Mouse (Mus musculus) bone marrow, adult 2 months (tissue): ENCODE data around the gene Mtss1l.

ENCODE experiments used
- CTCF ChIP-seq: fragments of 200-500 bp; IDR thresholded peaks from 2 replicates; pipeline ENCODE4 v1.5.1; 2011; ENCODE audit warnings: low read length, control low read depth; ENCODE audit not compliant: control insufficient read depth, insufficient read depth
- POLR2A ChIP-seq: fragments of 200-500 bp; IDR thresholded peaks from 2 replicates; pipeline ENCODE4 v1.6.1; 2011; ENCODE audit warnings: low read depth, mild to moderate bottlenecking, control low read depth, low read length, borderline replicate concordance; ENCODE audit not compliant: control insufficient read depth

DNA sequence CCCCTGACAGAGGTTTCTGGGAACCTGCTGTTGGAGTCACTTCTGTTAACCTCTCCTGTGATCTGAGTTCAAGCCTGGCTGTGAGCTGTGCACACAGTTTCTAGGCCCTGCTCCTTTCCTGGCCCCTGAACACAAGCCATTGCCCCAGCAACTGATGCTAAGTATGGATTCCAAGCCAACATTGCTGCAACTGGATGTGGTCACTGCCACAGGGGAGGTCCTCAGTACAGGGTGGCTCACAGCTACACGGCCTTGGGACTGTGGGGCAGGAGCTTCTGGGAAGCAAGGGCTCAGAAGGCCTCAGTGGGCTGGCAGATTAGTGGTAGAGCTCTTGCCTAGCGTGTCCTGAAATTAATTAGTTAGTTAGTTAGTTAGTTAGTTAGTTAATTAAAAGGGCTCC, 20.7 kb upstream of the Mtss1l start:
- TF ChIP-seq CTCF (no peak), POLR2A (no peak)
